Mouse (Mus musculus) frontal cortex, postnatal 14 days (tissue): ENCODE data around the gene Fshb.
A peak's percentile ranks its signal among the peaks of the same experiment; 100 is the strongest.

ENCODE experiments used
- DNase-seq, 2 experiments: peaks; one replicate each; pipeline ENCODE4 v3.0.0; 2022; ENCODE audit warnings: low spot score in 2 of 2

Fshb gene

GRCm38 (mm10) chr2:107059556-107059955, at the start of gene Fshb:
Gene Fshb, minus strand, starts transcription at chr2:107059656.
- DNase-seq = no peak

DNA sequence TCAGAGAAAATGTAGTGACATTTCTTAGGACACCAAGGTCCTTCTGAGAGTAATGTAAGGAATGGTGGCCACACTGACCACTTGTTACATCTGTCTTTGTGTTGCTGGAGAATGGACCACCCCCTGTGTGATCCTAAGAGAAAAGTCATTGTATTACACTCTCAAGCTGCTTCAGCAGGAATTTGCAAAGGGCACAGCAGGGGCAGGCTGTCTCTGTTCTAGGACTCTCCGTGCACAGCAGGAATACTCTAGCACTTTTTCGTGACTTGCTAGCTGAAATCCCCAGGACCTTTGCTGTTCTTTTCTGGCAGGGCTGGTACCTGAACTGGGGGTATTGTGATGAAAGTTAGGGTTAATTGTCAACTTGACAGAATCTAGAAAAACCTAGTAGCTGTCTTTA, 24.8 kb upstream of the Fshb start:
- no peak for DNase-seq

GRCm38 (mm10) chr2:107083071-107083885, 23.8 kb upstream of the Fshb start:
- peak in 1 of 2 experiments; percentile 11 for DNase-seq

DNA sequence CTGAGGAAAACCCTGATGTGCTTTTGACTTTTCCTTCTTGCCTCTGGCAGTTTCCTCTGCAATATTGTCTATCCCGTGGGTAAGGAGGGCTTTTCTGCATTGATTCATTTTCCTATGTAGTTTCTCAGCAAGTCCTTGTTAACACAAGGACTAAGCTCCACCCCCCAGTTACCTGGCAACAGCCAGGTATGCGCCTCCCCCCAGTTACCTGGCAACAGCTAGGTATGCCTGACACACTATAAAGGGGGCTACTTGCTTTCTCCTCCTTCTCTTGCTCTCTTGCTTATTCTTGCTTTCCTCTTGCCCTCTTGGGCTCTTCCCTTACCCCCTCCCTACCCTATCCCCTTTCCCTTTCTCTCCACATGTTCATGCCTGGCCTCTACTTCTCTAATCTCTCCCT, 3.8 kb upstream of the Fshb start:
- DNase-seq = no peak

DNA sequence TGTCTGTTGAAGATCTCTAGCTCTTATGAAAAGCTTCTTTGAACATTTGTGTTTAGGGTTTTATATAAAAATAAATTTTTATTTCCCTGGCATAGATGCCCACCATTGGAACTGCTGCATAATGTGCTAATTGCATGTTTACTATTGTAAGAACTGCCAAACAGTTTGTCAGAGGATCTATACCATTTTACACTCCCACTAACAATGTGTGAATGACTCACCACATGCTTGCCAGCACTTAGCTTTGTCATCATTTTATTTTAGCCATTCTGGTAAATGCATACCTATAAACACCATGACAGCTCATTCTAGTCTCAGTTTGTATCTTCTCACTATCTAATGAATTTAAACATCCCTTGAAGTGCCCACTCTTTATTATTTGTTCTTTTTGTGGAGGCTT, 13.5 kb downstream of the Fshb start:
- DNase-seq = no peak

DNA sequence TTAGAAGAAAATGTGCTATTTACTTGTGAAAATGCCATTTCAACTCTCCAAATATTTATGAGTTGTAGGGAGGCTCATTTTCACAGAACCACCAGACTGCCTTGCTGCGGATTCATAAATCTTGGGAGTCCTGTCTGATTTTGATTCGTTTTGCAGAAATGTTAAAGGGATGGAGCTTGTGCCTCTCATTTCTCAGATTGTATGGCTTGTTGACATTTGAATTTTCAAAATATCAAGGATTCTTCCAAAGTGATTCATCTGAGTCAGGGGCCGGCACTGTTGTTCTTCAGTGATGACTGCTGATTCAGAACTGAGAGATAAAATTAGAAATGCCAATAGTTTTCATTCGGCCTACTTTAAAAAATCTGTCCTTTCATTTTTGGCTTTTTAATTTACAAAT, 18.6 kb downstream of the Fshb start:
- no peak for DNase-seq

DNA sequence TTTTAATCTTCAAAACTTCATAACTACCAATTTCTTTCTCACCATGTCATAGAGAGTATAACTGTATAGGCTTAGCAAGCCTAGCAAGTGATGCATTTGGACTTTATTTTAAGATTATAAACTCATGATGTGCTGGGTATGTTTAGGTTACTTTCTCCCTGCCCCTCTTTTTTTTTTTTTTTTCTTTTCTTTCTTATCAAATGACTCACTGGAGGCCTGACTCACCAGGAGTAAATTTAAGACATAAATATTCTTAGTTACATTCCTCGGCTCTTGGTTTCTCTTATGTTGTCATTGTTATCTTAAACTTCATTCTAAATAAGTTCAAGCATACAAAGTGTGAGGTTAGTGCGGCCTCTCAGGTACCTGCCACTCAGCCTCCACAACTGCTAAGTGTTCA, 23.5 kb downstream of the Fshb start:
- DNase-seq = no peak

DNA sequence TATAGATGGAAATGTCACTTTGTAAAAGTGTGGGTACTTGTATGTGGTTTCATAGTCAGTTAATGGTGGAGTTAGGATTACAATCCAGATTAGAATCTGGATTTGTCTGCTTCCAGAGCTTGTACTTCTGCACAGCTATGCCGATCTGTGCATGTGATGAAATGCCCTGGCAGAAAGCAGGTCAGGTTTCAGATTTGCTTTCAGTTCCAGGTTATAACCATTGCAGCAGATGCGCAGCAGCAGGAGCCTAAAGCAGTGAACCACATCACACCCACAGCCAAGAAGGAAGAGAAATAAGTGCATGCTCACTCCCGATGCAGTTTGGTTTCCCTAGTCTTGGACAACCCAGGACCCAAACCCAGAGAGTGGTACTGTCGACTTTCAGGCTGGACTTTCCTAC, 34.8 kb downstream of the Fshb start:
- no peak for DNase-seq

- DNase-seq = no peak
These were observed 36.7 kb downstream of the Fshb start for GRCm38 (mm10) chr2:107022713-107023112.

GRCm38 (mm10) chr2:107019331-107019730, 40.1 kb downstream of the Fshb start:
- no peak for DNase-seq

GRCm38 (mm10) chr2:107013161-107013560, 46.3 kb downstream of the Fshb start:
- no peak for DNase-seq

- no peak for DNase-seq
These were observed 47.1 kb downstream of the Fshb start for GRCm38 (mm10) chr2:107012318-107012717.

GRCm38 (mm10) chr2:107010160-107010559, 49.3 kb downstream of the Fshb start:
- DNase-seq = no peak

DNA sequence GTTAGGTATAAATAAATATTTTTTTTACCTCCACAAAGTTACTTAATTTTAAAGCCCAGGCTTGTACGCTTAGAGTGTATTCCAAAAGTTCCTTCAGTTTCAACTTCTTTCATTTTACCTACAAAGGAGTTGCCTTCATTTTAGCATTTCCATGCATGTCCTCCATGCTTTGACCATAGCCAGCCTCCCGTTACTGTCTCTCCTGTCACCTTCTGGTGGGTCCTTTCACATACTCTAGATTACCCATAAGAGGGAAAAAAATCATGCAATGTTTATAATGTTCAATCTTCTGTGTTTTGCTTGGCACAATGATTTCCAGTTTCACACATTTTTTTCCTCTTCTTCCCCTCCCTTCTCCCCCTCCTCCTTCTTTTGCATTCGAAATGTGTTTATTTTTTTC, 53.1 kb downstream of the Fshb start:
- DNase-seq = no peak
